Mouse (Mus musculus) liver, embryonic 16.5 days (tissue): ENCODE data around the gene Vangl1. TPM values are rescaled to one million over a fixed set of nuclear protein-coding genes. Genes with fewer than 3 reads are reported as not detected.

Experiments used
- ATAC-seq: fragments of 200-750 bp; cut with Nextera tagmentation; 2 replicates; pipeline ENCODE4 v1.8.0; 2017; ENCODE audit warnings: low read depth, mild to moderate bottlenecking, moderate number of reproducible peaks, moderate library complexity
- H3K27ac ChIP-seq: fragments of 300-500 bp; sonication (generic); 2 replicates; pipeline ENCODE4 v1.5.1; 2014; ENCODE audit warnings: mild to moderate bottlenecking, low read length
- H3K27me3 ChIP-seq: fragments of 300-500 bp; sonication (generic); 2 replicates; pipeline ENCODE4 v1.6.1; 2014; ENCODE audit warnings: low read depth, low read length, mixed read lengths; ENCODE audit not compliant: control insufficient read depth, insufficient read depth
- H3K36me3 ChIP-seq: fragments of 300-500 bp; sonication (generic); 2 replicates; pipeline ENCODE4 v1.6.1; 2014; ENCODE audit warnings: mild to moderate bottlenecking; ENCODE audit not compliant: control insufficient read depth, insufficient read depth
- H3K4me1 ChIP-seq: fragments of 300-500 bp; sonication (generic); 2 replicates; pipeline ENCODE4 v1.6.1; 2014; ENCODE audit warnings: low read depth, low read length, mixed read lengths; ENCODE audit not compliant: control insufficient read depth
- H3K4me2 ChIP-seq: fragments of 300-500 bp; sonication (generic); 2 replicates; pipeline ENCODE4 v1.6.1; 2014; ENCODE audit warnings: low read depth, low read length, mixed read lengths
- H3K4me3 ChIP-seq: fragments of 300-500 bp; sonication (generic); 2 replicates; pipeline ENCODE4 v1.5.1; 2014; ENCODE audit warnings: low read depth, mild to moderate bottlenecking, low read length
- H3K9ac ChIP-seq: fragments of 300-500 bp; sonication (generic); 2 replicates; pipeline ENCODE4 v1.6.1; 2014; ENCODE audit warnings: low read depth, low read length
- H3K9me3 ChIP-seq: fragments of 300-500 bp; sonication (generic); replicated peaks from 2 replicates; pipeline ENCODE4 v1.6.1; 2016; ENCODE audit warnings: low read length; ENCODE audit not compliant: control insufficient read depth
- WGBS: fragments of 180-500 bp; shearing (Covaris S2); extraction: QIAGEN DNeasy Blood & Tissue Kit; methylation state at CpG from one replicate; pipeline ENCODE4 v1.1.7; 2014; ENCODE audit not compliant: insufficient replicate concordance; 5-methylcytosine and 5-hydroxymethylcytosine counted together
- polyA plus RNA-seq: library from polyadenylated mRNA; unstranded; fragments of >200 nt; fragmentation: Nextera tagmentation; extraction: Ambion mirVana; gene quantifications from 2 replicates; pipeline ENCODE4 v1.2.1, GENCODE M21; 2015

Vangl1 gene
- polyA plus RNA-seq, 1 experiment from 2014 or later = 59.3 TPM

DNA sequence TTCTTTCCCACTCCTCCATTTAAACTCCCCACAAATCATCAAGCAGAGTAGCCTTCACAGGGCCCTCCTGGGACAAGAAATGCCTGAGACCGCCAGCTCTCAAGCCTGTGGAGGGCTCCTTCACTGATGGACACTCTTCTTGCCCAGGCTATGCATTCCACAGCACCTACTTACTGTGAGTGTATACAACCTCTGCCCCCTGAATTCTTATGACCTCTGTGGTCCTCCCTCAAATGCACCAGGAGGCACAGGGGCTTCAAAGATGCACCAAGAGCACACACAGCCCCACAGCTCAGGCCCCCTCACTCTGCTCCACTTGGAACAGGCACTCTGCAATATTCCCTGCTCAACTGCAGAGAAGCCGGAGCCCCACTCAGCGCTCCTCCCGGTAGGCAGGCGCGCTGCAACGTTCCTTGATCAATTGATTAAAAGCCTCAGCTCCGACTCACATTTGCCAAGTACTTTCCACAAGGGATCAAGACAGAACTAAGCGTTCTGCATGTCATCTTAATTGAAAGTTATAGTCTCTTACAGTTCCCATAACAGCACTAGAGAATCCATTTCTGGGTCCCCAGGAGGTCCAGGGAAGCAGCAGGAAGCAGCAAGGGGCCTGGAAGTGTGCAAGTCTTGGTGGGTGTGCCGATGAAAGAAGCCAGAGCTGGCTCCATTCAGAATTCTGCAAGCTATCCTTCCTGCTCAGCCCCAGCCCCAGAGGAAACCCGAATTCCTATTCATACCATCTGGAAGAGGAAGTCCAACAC is 10.0 kb downstream of the Vangl1 start:
- 16% methylated on average over 11 of the region's 11 CpGs for WGBS
- Histone ChIP-seq H3K27me3 (peaks cover 27% of the 10 kb centered on the region), H3K9me3 (no peaks in the 10 kb centered on the region), H3K4me1 (peaks cover 3% of the 10 kb centered on the region), H3K9ac (no peak overlapping the region), H3K27ac (no peak overlapping the region), H3K36me3 (no peaks in the 10 kb centered on the region), H3K4me3 (no peak overlapping the region), H3K4me2 (no peak overlapping the region)
- ATAC-seq = no peak

DNA sequence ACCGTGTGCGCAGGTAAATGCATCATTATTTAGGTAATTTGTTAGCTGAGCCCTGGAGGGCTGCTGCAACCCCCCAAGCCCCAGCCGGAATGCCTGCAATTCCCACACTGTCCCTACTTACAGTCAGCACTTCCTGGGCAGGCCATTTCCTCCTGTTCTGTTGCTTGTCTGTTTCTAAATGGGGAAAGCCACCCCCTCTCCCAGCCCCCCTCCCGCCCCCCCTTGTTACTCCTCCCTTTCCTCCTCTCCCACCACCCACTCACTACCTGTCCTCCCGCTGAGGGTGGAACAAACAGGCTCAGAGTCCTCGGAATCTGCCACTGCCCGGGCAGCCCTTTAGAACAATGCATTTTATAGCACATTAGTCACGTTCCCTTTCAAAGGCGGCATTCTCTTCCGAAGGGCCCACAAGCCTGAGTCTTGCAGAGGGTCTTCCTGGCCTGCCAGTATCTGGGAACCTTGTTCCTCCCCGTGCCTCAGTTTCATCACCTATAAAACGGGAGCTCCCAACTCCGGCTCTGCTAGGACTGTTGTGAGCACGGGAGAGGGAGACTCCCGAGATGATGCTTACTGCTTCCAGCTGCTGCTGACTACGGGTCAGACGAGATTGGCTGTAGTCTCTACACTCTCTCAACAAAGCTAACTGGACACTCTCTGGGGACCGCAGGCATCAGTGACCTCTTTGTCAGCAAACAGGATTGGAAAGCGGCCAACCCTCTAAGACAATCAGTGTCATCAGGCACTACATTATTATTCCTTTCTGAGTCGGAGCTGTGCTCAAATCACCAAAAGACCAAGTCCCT is 10.8 kb downstream of the Vangl1 start:
- Histone ChIP-seq H3K9me3 (no peaks in the 10 kb centered on the region), H3K27ac (no peak overlapping the region), H3K4me3 (no peak overlapping the region), H3K36me3 (no peaks in the 10 kb centered on the region), H3K27me3 (peaks cover 27% of the 10 kb centered on the region), H3K4me1 (peaks cover 3% of the 10 kb centered on the region), H3K4me2 (no peak overlapping the region), H3K9ac (no peak overlapping the region)
- WGBS = 21% methylated on average over 19 of the region's 20 CpGs
- peak; percentile 25 for ATAC-seq

DNA sequence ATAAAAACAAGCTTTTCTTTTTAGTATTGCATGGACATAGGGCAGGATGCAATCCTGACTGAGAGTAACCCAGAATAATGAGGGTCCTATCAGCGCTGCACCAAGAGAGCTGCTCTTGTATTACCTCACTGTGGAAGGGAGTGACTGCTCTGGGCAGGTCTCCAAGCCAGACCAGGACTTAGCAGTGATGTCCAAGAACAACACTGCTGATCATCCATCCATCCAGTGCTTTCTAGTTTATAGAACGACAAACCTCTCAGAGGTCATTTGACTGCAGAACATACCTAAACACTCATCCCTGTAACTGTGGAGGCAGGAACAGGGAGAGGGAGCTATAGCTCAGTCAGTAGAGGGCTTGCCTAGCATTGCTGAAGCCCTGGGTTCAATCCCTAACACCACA is 11.9 kb downstream of the Vangl1 start:
- no peaks in the 10 kb centered on the region for H3K36me3 ChIP-seq
- peaks cover 27% of the 10 kb centered on the region for H3K27me3 ChIP-seq
- H3K9ac ChIP-seq = no peak overlapping the region
- peaks cover 3% of the 10 kb centered on the region for H3K4me1 ChIP-seq
- H3K27ac ChIP-seq = no peak overlapping the region
- 74% methylated on average over 2 of the region's 2 CpGs for WGBS
- H3K4me3 ChIP-seq = no peak overlapping the region
- no peak for ATAC-seq
- no peak overlapping the region for H3K4me2 ChIP-seq
- H3K9me3 ChIP-seq = no peaks in the 10 kb centered on the region

DNA sequence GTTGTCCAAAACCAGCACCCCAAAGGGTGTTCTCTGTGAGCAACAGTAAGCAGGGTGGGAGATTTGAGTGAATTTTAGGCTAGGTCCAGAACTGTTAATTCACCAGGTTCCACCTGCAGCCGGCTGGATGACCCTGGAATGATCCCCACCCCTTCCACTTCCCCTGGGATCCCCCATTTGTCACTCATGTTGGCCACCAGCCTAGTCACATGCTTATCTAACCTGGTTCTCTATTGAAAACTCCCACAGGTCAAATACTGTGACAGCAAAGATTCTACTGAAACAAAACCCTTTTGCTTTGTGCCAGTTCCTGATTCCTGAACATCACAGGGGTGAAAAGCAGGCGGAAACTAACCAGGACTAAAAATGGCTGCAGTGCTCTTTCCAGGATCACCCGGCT is 12.9 kb downstream of the Vangl1 start:
- H3K4me2 ChIP-seq = no peak overlapping the region
- peaks cover 27% of the 10 kb centered on the region for H3K27me3 ChIP-seq
- no peak overlapping the region for H3K9ac ChIP-seq
- no peak overlapping the region for H3K4me3 ChIP-seq
- WGBS = 61% methylated on average over 3 of the region's 3 CpGs
- no peaks in the 10 kb centered on the region for H3K36me3 ChIP-seq
- no peaks in the 10 kb centered on the region for H3K9me3 ChIP-seq
- peaks cover 3% of the 10 kb centered on the region for H3K4me1 ChIP-seq
- no peak overlapping the region for H3K27ac ChIP-seq
- no peak for ATAC-seq

DNA sequence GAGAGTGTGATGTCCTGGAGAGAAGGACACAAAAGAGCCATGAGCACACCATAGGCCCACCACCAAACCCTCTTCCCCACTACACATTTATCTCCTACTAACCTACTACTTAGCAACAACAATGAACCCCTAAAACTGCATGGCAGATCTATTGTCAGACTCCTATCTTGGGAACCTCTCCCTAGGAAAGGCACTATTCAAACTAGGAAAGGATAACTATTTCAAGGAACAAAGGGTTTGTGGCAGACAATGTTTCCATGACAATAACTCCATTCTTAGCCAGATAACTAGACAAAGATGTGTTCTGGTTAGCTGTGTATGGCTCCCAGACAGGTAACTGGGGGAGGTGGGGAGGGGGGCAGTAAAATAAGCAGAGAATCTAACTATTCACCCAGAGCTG is 13.9 kb downstream of the Vangl1 start:
- no peaks in the 10 kb centered on the region for H3K9me3 ChIP-seq
- ATAC-seq = no peak
- no peak overlapping the region for H3K27ac ChIP-seq
- no peaks in the 10 kb centered on the region for H3K36me3 ChIP-seq
- no peak overlapping the region for H3K9ac ChIP-seq
- no peak overlapping the region for H3K4me2 ChIP-seq
- peaks cover 3% of the 10 kb centered on the region for H3K4me1 ChIP-seq
- no peak overlapping the region for H3K4me3 ChIP-seq
- H3K27me3 ChIP-seq = peaks cover 27% of the 10 kb centered on the region

DNA sequence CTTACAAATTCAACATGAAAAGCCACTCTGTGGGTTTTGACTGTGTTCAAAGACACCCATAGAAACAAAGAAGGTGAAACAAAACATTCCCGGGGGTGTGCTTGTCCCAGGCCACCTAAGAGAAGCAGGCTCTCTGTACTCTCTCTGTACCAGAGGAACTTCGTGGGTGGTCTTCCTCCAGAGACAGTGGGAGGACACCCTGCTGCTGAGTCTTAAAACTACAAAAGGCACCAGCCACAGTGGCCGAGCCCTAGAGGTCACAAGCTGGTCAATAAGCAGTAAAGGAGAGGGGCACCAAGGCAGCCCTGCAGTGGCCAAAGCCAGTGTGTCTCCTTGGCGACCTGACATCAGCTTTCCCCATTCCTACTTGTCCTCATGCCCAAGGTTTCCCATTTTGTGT is 14.5 kb downstream of the Vangl1 start:
- H3K36me3 ChIP-seq = no peaks in the 10 kb centered on the region
- H3K4me2 ChIP-seq = no peak overlapping the region
- H3K27me3 ChIP-seq = peaks cover 26% of the 10 kb centered on the region
- 40% methylated on average over 4 of the region's 4 CpGs for WGBS
- H3K4me1 ChIP-seq = peaks cover 3% of the 10 kb centered on the region
- H3K9me3 ChIP-seq = no peaks in the 10 kb centered on the region
- no peak overlapping the region for H3K27ac ChIP-seq
- no peak overlapping the region for H3K9ac ChIP-seq
- ATAC-seq = no peak
- no peak overlapping the region for H3K4me3 ChIP-seq

DNA sequence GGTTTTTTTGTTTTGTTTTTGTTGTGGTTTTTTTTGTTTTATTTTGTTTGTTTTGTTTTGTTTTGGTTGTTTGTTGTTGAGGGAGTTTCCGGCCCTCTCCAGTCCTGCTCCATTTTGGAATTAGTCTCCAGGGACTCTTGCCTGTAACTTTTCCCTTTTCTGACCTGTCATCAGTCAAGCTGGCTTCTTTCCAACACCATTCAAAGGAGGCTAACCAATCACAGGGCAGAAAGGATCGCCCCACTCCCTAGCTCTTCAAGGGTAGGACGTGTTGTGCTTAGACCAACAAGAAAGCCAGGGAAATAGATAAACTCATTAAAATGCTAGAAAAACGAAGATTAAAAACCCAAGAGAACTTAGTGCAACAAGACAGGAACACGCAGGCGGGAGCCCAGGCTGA is 15.5 kb downstream of the Vangl1 start:
- Histone ChIP-seq H3K9ac (no peak overlapping the region), H3K27ac (no peak overlapping the region), H3K9me3 (no peaks in the 10 kb centered on the region), H3K4me1 (peaks cover 3% of the 10 kb centered on the region), H3K4me2 (no peak overlapping the region), H3K36me3 (no peaks in the 10 kb centered on the region), H3K4me3 (no peak overlapping the region), H3K27me3 (peaks cover 16% of the 10 kb centered on the region)
- ATAC-seq = no peak
- 54% methylated on average over 6 of the region's 6 CpGs for WGBS

DNA sequence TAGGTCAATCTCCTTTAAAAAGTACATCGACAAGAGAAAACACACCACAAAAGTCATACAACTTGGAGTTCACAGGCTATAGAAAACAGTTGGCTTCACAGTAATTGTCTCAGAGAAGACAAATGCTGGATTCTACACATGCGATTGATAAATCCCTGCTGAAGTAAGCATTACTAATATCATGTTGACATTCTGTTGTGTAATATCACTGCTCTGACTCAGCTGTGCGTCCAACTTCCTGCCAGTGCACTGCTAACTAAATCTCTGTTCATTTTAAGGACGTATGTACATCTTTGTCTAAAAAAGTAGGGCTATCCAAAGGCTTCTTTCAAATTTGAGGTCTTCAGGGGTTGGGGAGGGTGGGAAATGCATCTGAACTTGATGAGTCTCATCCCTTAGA is 17.1 kb downstream of the Vangl1 start:
- no peaks in the 10 kb centered on the region for H3K36me3 ChIP-seq
- no peak overlapping the region for H3K27ac ChIP-seq
- H3K9me3 ChIP-seq = no peaks in the 10 kb centered on the region
- H3K27me3 ChIP-seq = no peaks in the 10 kb centered on the region; the same call in 1 of the 2 replicates
- ATAC-seq = peak; percentile 52; the same call in 1 of the 2 replicates
- no peaks in the 10 kb centered on the region for H3K4me1 ChIP-seq
- H3K9ac ChIP-seq = no peak overlapping the region
- H3K4me3 ChIP-seq = no peak overlapping the region
- WGBS = 63% methylated on average over 4 of the region's 4 CpGs
- no peak overlapping the region for H3K4me2 ChIP-seq

DNA sequence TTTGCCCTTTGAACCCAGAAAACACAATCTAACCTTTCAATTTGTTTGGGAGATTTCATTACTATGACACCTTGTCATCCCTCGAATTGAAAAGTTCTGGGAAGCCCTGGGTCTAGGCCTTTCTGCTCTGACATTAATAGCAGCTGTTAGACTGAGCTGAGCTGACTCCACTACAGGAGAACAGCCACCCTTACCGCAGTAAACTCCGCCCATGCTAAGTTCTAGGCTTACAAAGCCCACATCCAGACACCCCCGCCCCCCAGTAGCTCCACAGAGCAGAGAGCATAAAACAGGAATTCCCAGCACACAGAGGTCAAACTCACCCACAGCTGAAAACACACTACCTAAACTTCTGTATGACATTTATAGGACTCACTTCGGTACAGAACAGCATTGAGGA is 19.8 kb downstream of the Vangl1 start:
- Histone ChIP-seq H3K36me3 (no peaks in the 10 kb centered on the region), H3K4me3 (no peak overlapping the region), H3K27me3 (no peaks in the 10 kb centered on the region), H3K4me2 (no peak overlapping the region), H3K9ac (no peak overlapping the region), H3K9me3 (no peaks in the 10 kb centered on the region), H3K27ac (no peak overlapping the region), H3K4me1 (no peaks in the 10 kb centered on the region)
- 66% methylated on average over 5 of the region's 5 CpGs for WGBS
- ATAC-seq = no peak
